Mouse (Mus musculus) kidney, embryonic 14.5 days (tissue): ENCODE data around the gene Ninj2. TPM values are rescaled to one million over a fixed set of nuclear protein-coding genes. Genes with fewer than 3 reads are reported as not detected.

Source experiments
- ATAC-seq: fragments of 200-750 bp; cut with Nextera tagmentation; 2 replicates; pipeline ENCODE4 v1.8.0; 2017; ENCODE audit warnings: moderate number of reproducible peaks, mild to moderate bottlenecking, moderate TSS enrichment, moderate library complexity; ENCODE audit not compliant: low FRiP score, low TSS enrichment
- H3K27ac ChIP-seq: fragments of 300-500 bp; sonication (generic); 2 replicates; pipeline ENCODE4 v1.5.1; 2014; ENCODE audit warnings: low read depth, mild to moderate bottlenecking, low read length, moderate library complexity, mixed read lengths
- H3K27me3 ChIP-seq: fragments of 300-500 bp; sonication (generic); 2 replicates; pipeline ENCODE4 v1.6.1; 2014; ENCODE audit warnings: mild to moderate bottlenecking, low read length; ENCODE audit not compliant: control insufficient read depth, insufficient read depth
- H3K36me3 ChIP-seq: fragments of 300-500 bp; sonication (generic); 2 replicates; pipeline ENCODE4 v1.6.1; 2014; ENCODE audit warnings: low read length, mixed read lengths; ENCODE audit not compliant: control insufficient read depth, insufficient read depth
- H3K4me1 ChIP-seq: fragments of 300-500 bp; sonication (generic); 2 replicates; pipeline ENCODE4 v1.6.1; 2014; ENCODE audit warnings: low read length, mixed read lengths; ENCODE audit not compliant: control insufficient read depth, insufficient read depth
- H3K4me2 ChIP-seq: fragments of 300-500 bp; sonication (generic); replicated peaks from 2 replicates; pipeline ENCODE4 v1.6.1; 2014; ENCODE audit warnings: low read depth, mild to moderate bottlenecking, low read length
- H3K4me3 ChIP-seq: fragments of 300-500 bp; sonication (generic); 2 replicates; pipeline ENCODE4 v1.5.1; 2014; ENCODE audit warnings: mild to moderate bottlenecking, low read length
- H3K9ac ChIP-seq: fragments of 300-500 bp; sonication (generic); 2 replicates; pipeline ENCODE4 v1.6.1; 2014; ENCODE audit warnings: low read depth, mild to moderate bottlenecking, low read length, moderate library complexity
- H3K9me3 ChIP-seq: fragments of 300-500 bp; sonication (generic); 2 replicates; pipeline ENCODE4 v1.6.1; 2016; ENCODE audit warnings: low read length; ENCODE audit not compliant: control insufficient read depth
- WGBS: fragments of 180-500 bp; shearing (Covaris S2); extraction: QIAGEN DNeasy Blood & Tissue Kit; methylation state at CpG from one replicate; pipeline ENCODE4 v1.1.7; 2014; 5-methylcytosine and 5-hydroxymethylcytosine counted together
- polyA plus RNA-seq: library from polyadenylated mRNA; unstranded; fragments of >200 nt; fragmentation: Nextera tagmentation; extraction: Ambion mirVana; gene quantifications from 2 replicates; pipeline ENCODE4 v1.2.1, GENCODE M21; 2014

Gene Ninj2
- polyA plus RNA-seq, 1 experiment from 2014 or later: not detected

- Histone ChIP-seq H3K9ac (no peak overlapping the region), H3K9me3 (no peaks in the 10 kb centered on the region), H3K4me2 (no peak overlapping the region), H3K27me3 (no peaks in the 10 kb centered on the region), H3K4me3 (no peak overlapping the region), H3K36me3 (no peaks in the 10 kb centered on the region), H3K4me1 (peaks cover 11% of the 10 kb centered on the region), H3K27ac (no peak overlapping the region)
- 58% methylated on average over 7 of the region's 7 CpGs for WGBS
- ATAC-seq: no peak
Measured at GRCm38 (mm10) chr6:120191396-120192170, 98.4 kb downstream of the Ninj2 start.

- ATAC-seq: no peak
- H3K4me1 ChIP-seq: peaks cover 11% of the 10 kb centered on the region
- H3K36me3 ChIP-seq: no peaks in the 10 kb centered on the region
- 0 out of 2 replicates have a peak overlapping the region, but pooled peaks have one; percentile 8 for H3K9ac ChIP-seq
- H3K4me2 ChIP-seq: no peak overlapping the region
- WGBS: 26% methylated on average over 15 of the region's 15 CpGs
- H3K4me3 ChIP-seq: no peak overlapping the region
- H3K27me3 ChIP-seq: no peaks in the 10 kb centered on the region
- no peaks in the 10 kb centered on the region for H3K9me3 ChIP-seq
- no peak overlapping the region for H3K27ac ChIP-seq
Measured at GRCm38 (mm10) chr6:120192211-120192870, 99.2 kb downstream of the Ninj2 start.

- 33% methylated on average over 5 of the region's 5 CpGs for WGBS
- H3K27ac ChIP-seq: no peak overlapping the region
- H3K9ac ChIP-seq: no peak overlapping the region
- no peak overlapping the region for H3K4me2 ChIP-seq
- H3K4me3 ChIP-seq: no peak overlapping the region
- H3K36me3 ChIP-seq: no peaks in the 10 kb centered on the region
- no peaks in the 10 kb centered on the region for H3K27me3 ChIP-seq
- no peak for ATAC-seq
- no peaks in the 10 kb centered on the region for H3K9me3 ChIP-seq
- H3K4me1 ChIP-seq: peaks cover 5% of the 10 kb centered on the region; the same call in 1 of the 2 replicates
Measured at GRCm38 (mm10) chr6:120193174-120193573, 100.0 kb downstream of the Ninj2 start.

- Histone ChIP-seq H3K9me3 (no peaks in the 10 kb centered on the region), H3K4me2 (no peak overlapping the region), H3K27ac (no peak overlapping the region), H3K9ac (no peak overlapping the region), H3K36me3 (no peaks in the 10 kb centered on the region), H3K4me3 (no peak overlapping the region), H3K4me1 (no peaks in the 10 kb centered on the region), H3K27me3 (no peaks in the 10 kb centered on the region)
- ATAC-seq: no peak
- WGBS: 93% methylated on average over 1 of the region's 1 CpGs
Measured at GRCm38 (mm10) chr6:120193793-120194192, 100.6 kb downstream of the Ninj2 start.

- ATAC-seq: no peak
- no peak overlapping the region for H3K27ac ChIP-seq
- no peaks in the 10 kb centered on the region for H3K4me1 ChIP-seq
- no peak overlapping the region for H3K4me2 ChIP-seq
- no peaks in the 10 kb centered on the region for H3K9me3 ChIP-seq
- no peak overlapping the region for H3K9ac ChIP-seq
- no peaks in the 10 kb centered on the region for H3K36me3 ChIP-seq
- H3K27me3 ChIP-seq: no peaks in the 10 kb centered on the region
- WGBS: 57% methylated on average over 10 of the region's 10 CpGs
- no peak overlapping the region for H3K4me3 ChIP-seq
Measured at GRCm38 (mm10) chr6:120194305-120194704, 101.2 kb downstream of the Ninj2 start.

- H3K36me3 ChIP-seq: no peaks in the 10 kb centered on the region
- ATAC-seq: no peak
- H3K4me1 ChIP-seq: no peaks in the 10 kb centered on the region
- H3K27ac ChIP-seq: no peak overlapping the region
- WGBS: 21% methylated on average over 7 of the region's 7 CpGs
- H3K27me3 ChIP-seq: no peaks in the 10 kb centered on the region
- H3K9me3 ChIP-seq: no peaks in the 10 kb centered on the region
- H3K4me3 ChIP-seq: no peak overlapping the region
- no peak overlapping the region for H3K9ac ChIP-seq
- no peak overlapping the region for H3K4me2 ChIP-seq
Measured at GRCm38 (mm10) chr6:120194963-120195362, 101.8 kb downstream of the Ninj2 start.

- no peaks in the 10 kb centered on the region for H3K4me1 ChIP-seq
- H3K27me3 ChIP-seq: no peaks in the 10 kb centered on the region
- H3K9me3 ChIP-seq: no peaks in the 10 kb centered on the region
- H3K4me3 ChIP-seq: no peak overlapping the region
- no peak overlapping the region for H3K4me2 ChIP-seq
- no peak for ATAC-seq
- no peak overlapping the region for H3K9ac ChIP-seq
- no peak overlapping the region for H3K27ac ChIP-seq
- 36% methylated on average over 2 of the region's 2 CpGs for WGBS
- no peaks in the 10 kb centered on the region for H3K36me3 ChIP-seq
Measured at GRCm38 (mm10) chr6:120196837-120197236, 103.7 kb downstream of the Ninj2 start.

GRCm38 (mm10) chr6:120197964-120198363, 104.8 kb downstream of the Ninj2 start:
- peak; percentile 29; the same call in 1 of the 2 replicates for ATAC-seq
- Histone ChIP-seq H3K27me3 (no peaks in the 10 kb centered on the region), H3K9ac (no peak overlapping the region), H3K36me3 (no peaks in the 10 kb centered on the region), H3K4me1 (0 out of 2 replicates have a peak, but pooled peaks cover 4% of the 10 kb centered on the region), H3K27ac (no peak overlapping the region), H3K4me2 (no peak overlapping the region), H3K9me3 (no peaks in the 10 kb centered on the region), H3K4me3 (no peak overlapping the region)
- WGBS: 37% methylated on average over 9 of the region's 9 CpGs
